Mouse (Mus musculus): Measurements from ENCODE around the gene Eme1. TPM values are rescaled to one million over a fixed set of nuclear protein-coding genes. Genes with fewer than 3 reads are reported as not detected.
A peak's percentile ranks its signal among the peaks of the same experiment; 100 is the strongest.

Eme1 gene
- total and polyA plus RNA-seq, 3 experiments, result 36.8 to 45.9 (median 40.8) TPM

DNA sequence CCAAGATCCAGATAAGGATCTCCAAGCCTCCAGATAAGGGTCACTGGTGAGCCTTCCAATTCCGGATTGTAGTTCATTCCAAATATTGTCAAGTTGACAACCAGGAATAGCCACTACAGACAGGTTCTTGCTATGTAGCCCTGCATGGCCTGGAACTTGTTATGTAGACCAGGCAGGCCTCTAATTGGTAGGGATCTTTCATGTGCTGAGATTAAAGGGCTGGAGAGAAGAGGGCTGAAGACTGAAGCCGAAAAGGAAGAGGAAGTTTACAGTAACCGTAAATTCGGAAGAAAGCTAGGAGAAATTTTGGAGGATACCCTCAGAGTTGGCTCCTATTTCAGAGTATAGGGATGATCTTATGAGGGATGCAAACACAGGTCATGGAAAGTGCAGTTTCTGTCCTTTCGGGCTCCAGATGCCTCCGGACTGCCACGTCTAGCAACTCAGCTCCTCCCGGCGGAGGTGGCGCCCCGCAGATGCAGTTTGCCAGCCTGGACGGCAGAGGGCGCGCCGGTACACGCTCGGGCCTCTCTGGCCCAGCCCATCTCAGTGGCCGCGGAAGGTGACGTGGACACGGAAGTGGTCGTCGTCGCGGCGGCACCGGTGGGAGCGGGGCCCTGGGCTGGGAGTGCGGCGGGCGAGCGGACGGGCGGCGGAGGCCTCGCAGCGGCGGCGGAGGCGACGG is 24.4 kb downstream of the Eme1 start, which contains the start of gene Lrrc59 (continued):
- TF ChIP-seq NELFE (IDR thresholded peaks at IDR 0.05; ENCODE audit: low read depth, low read length), result peak; percentile 93
- peak; percentile 64; the same call in 1 of the 2 replicates for TF ChIP-seq TBP (conservative IDR thresholded peaks at IDR 0.05; ENCODE audit: low read depth, low read length)
- no peak for TF ChIP-seq CHD1 (IDR thresholded peaks at IDR 0.05; ENCODE audit: low read depth, low read length)
- no peak; the same call in 1 of the 2 replicates for TF ChIP-seq MAX (IDR thresholded peaks at IDR 0.05; ENCODE audit: low read length)
- TF ChIP-seq IRF4 (IDR thresholded peaks at IDR 0.05; ENCODE audit: low read depth, low read length), result peak; percentile 85
- peak; percentile 98 for TF ChIP-seq SIN3A (IDR thresholded peaks at IDR 0.05; ENCODE audit: low read length)
- TF ChIP-seq KAT2A (IDR thresholded peaks at IDR 0.05; ENCODE audit: insufficient replicate concordance, low read length), result peak; percentile 93; the same call in 1 of the 2 replicates
- TF ChIP-seq MXI1 (IDR thresholded peaks at IDR 0.05; ENCODE audit: low read depth, low read length), result peak; percentile 82; the same call in 1 of the 2 replicates

DNA sequence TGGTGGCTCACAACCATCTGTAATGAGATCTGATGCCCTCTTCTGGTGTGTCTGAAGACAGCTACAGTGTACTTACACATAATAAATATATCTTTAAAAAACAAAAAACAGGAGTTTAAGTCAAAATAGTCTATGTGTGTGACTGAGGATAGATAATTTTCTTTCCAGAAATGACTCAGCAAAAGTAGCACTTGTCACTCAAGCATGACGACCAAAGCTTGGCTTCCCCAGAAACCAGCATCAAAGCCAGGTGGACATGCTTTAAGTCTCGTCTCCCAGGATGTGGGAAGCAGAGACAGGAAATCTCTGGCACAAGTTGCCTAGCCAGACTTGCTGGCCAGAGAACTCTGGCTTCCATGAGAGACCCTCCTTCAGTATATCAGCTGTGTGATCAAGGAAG is 31.6 kb downstream of the Eme1 start:
- Histone ChIP-seq H3K9ac (ENCODE audit: insufficient read depth, low read depth) (no peak overlapping the region), H3K36me3 (replicated peaks in 1 of 2; ENCODE audit: control insufficient read depth in 1 of 2, insufficient read depth in 1 of 2, low read length in 1 of 2) (no peaks in the 10 kb centered on the region), H3K4me1 (ENCODE audit: control insufficient read depth in 1 of 2, insufficient read depth in 2 of 2) (peaks cover 9 to 21% of the 10 kb centered on the region in 2 experiments), H3K4me3 (replicated peaks in 1 of 3; ENCODE audit: low read depth in 2 of 3, low read length in 2 of 3, poor library complexity in 1 of 3) (no peak overlapping the region), H3K27ac (ENCODE audit: insufficient read depth, low read depth) (no peak overlapping the region), H3K9me3 (replicated peaks; ENCODE audit: low read length) (peaks cover 10% of the 10 kb centered on the region), H3K79me2 (replicated peaks; ENCODE audit: control insufficient read depth, extremely low read depth, insufficient read depth, poor library complexity, severe bottlenecking) (no peaks in the 10 kb centered on the region), H3K4me2 (ENCODE audit: insufficient read depth, low read depth, poor library complexity, severe bottlenecking) (peak overlapping the region; percentile 7), H3K27me3 (replicated peaks) (no peaks in the 10 kb centered on the region)
- DNase-seq (ENCODE audit: extremely low read depth), result peak; percentile 66
- in situ Hi-C loops (cut with MboI; ENCODE audit: low pct_ligation_motif_present, low pct_unique_long_range_greater_than_20kb, low sequenced_read_pairs), result no loop called here
- dilution Hi-C loops (cut with MboI; ENCODE audit: extremely low pct_ligation_motif_present, extremely low pct_unique_long_range_greater_than_20kb, low sequenced_read_pairs), result no loop called here
- TF ChIP-seq POLR2AphosphoS2 (IDR thresholded peaks at IDR 0.05; ENCODE audit: low read depth, low read length) (no peak), MAZ (IDR thresholded peaks at IDR 0.05; ENCODE audit: low read depth, low read length) (no peak), ZKSCAN1 (IDR thresholded peaks at IDR 0.05; ENCODE audit: borderline replicate concordance, low read depth, low read length) (no peak), KAT2A (IDR thresholded peaks at IDR 0.05; ENCODE audit: insufficient replicate concordance, low read length) (no peak), MXI1 (IDR thresholded peaks at IDR 0.05; ENCODE audit: low read depth, low read length) (no peak), JUN (IDR thresholded peaks at IDR 0.05; ENCODE audit: insufficient read depth, low read depth, low read length) (peak; percentile 96), RAD21 (IDR thresholded peaks at IDR 0.05; ENCODE audit: low read depth, low read length) (no peak), USF2 (conservative IDR thresholded peaks at IDR 0.05; ENCODE audit: low read depth, low read length) (no peak), HCFC1 (IDR thresholded peaks at IDR 0.05; ENCODE audit: low read depth, low read length) (no peak), IRF4 (IDR thresholded peaks at IDR 0.05; ENCODE audit: low read depth, low read length) (peak; percentile 96), EP300 (IDR thresholded peaks at IDR 0.05; ENCODE audit: low read length) (peak; percentile 92), E2F4 (IDR thresholded peaks at IDR 0.05; ENCODE audit: insufficient replicate concordance, low read depth, low read length) (no peak), ZMIZ1 (IDR thresholded peaks at IDR 0.05; ENCODE audit: low read depth, low read length) (no peak), CHD2 (IDR thresholded peaks at IDR 0.05; ENCODE audit: low read length) (no peak), JUND (conservative IDR thresholded peaks at IDR 0.05; ENCODE audit: low read depth, low read length) (peak; percentile 99), BHLHE40 (IDR thresholded peaks at IDR 0.05; ENCODE audit: low read depth, low read length) (peak; percentile 60), PAX5 (IDR thresholded peaks at IDR 0.05; ENCODE audit: low read length) (no peak), MEF2A (IDR thresholded peaks at IDR 0.05; ENCODE audit: borderline replicate concordance, low read depth, low read length) (no peak), RCOR1 (conservative IDR thresholded peaks at IDR 0.05; ENCODE audit: low read depth, low read length) (no peak), ZNF384 (IDR thresholded peaks at IDR 0.05; ENCODE audit: low read depth, low read length) (peak; percentile 44), SIN3A (IDR thresholded peaks at IDR 0.05; ENCODE audit: low read length) (no peak), ZC3H11A (IDR thresholded peaks at IDR 0.05; ENCODE audit: low read depth, low read length) (no peak), TCF12 (IDR thresholded peaks at IDR 0.05; ENCODE audit: low read depth, low read length) (peak; percentile 58; the same call in 1 of the 2 replicates), NELFE (IDR thresholded peaks at IDR 0.05; ENCODE audit: low read depth, low read length) (no peak), MYC (IDR thresholded peaks at IDR 0.05; ENCODE audit: low read depth, low read length) (0 out of 2 replicates have a peak, but pooled peaks have one; percentile 57), UBTF (IDR thresholded peaks at IDR 0.05; ENCODE audit: low read depth, low read length) (no peak), MAX (IDR thresholded peaks at IDR 0.05; ENCODE audit: low read length) (no peak), CHD1 (IDR thresholded peaks at IDR 0.05; ENCODE audit: low read depth, low read length) (no peak), CTCF (conservative IDR thresholded peaks at IDR 0.05 in 1 of 2, IDR thresholded peaks at IDR 0.05 in 1 of 2; ENCODE audit: low read depth in 2 of 2, low read length in 2 of 2) (peak in 1 of 2 experiments; percentile 12; a peak in 1 of 4 replicates), USF1 (IDR thresholded peaks at IDR 0.05; ENCODE audit: low read depth, low read length) (no peak), ELF1 (IDR thresholded peaks at IDR 0.05; ENCODE audit: low read depth, low read length) (no peak), NRF1 (IDR thresholded peaks at IDR 0.05; ENCODE audit: low read depth, low read length) (no peak), SMC3 (IDR thresholded peaks at IDR 0.05; ENCODE audit: low read depth, low read length) (no peak), POLR2A (IDR thresholded peaks at IDR 0.05; ENCODE audit: low read depth, low read length) (no peak), MAFK (IDR thresholded peaks at IDR 0.05; ENCODE audit: insufficient replicate concordance, low read length) (peak; percentile 60; the same call in 1 of the 2 replicates)

Data from CH12.LX (cell line).